ENCODE assay signal across 10 mouse cellular contexts in the genomic region with DNA sequence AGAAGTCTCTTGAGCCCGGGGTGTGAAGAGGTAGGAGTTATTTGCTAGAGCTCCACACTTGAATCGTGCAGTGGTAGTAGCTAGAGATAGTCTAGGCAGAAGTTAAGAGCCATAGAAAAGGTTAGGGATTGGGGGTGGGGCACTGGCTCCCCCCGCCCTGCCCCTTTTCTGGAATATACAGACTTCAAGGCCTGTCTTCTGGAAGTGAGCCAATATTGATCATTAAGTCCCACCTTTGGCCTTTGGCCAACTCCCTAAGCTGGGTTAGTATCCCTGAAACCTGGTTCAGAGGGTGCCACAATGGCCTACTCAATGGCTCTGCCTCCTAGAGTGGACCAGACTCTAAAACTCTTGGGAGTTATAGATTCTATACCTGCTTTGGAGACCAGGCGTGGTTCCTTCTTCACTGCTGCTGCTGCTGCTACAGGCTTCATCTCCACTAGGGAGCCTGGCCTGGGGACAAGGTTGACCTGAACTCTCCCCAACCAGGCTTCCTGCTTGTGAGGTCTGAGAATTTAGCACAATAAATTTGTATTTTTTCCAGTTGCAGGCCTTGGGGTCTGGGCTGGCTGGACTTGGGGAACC. TPM values are rescaled to one million over a fixed set of nuclear protein-coding genes. Genes with fewer than 3 reads are reported as not detected.
DNase-seq lines count a peak whose midpoint lies in the region; ATAC-seq and TF ChIP-seq lines count a peak whose summit lies in the region.
"Had no signal": no experiment of that assay in that cellular context is flagged by ENCODE, and none has a peak within 500 bp of the region (broad histone marks: within the 10 kb centered on the region; RNA-seq: fewer than 3 reads in every experiment).

No protein-coding gene starts in this region.

- peaks cover 44% of the 10 kb centered on the region for H3K27me3 ChIP-seq in liver, embryonic 11.5 days (replicated peaks; ENCODE audit: control insufficient read depth, insufficient read depth, low read length)
- peaks cover 46% of the 10 kb centered on the region for H3K27me3 ChIP-seq in liver, postnatal 0 days (ENCODE audit: insufficient read depth, low read length)

- H3K9ac ChIP-seq in liver, embryonic 11.5 days (ENCODE audit: low read depth, low read length) = no peak overlapping the region
- H3K9ac ChIP-seq in liver, postnatal 0 days (replicated peaks) = no peak overlapping the region

- H3K27ac ChIP-seq in liver, embryonic 11.5 days (ENCODE audit: low read depth, low read length) = 0 out of 2 replicates have a peak overlapping the region, but pooled peaks have one; percentile 22
- H3K27ac ChIP-seq in liver, postnatal 0 days (ENCODE audit: low read depth) = no peak overlapping the region
- H3K27ac ChIP-seq: layer of hippocampus, adult 2 months had no signal

- H3K4me1 ChIP-seq in liver, embryonic 11.5 days (replicated peaks; ENCODE audit: control insufficient read depth, insufficient read depth, low read length) = peaks cover 37% of the 10 kb centered on the region
- peaks cover 32% of the 10 kb centered on the region for H3K4me1 ChIP-seq in liver, postnatal 0 days (ENCODE audit: insufficient read depth)

- TF ChIP-seq EP300 in liver, postnatal 0 days (IDR thresholded peaks at IDR 0.05; ENCODE audit: low read depth) = no peak

- peak overlapping the region; percentile 37 for H3K4me3 ChIP-seq in liver, embryonic 11.5 days (ENCODE audit: low read depth, low read length)
- no peak overlapping the region for H3K4me3 ChIP-seq in liver, postnatal 0 days (ENCODE audit: low read depth, low read length)

- ATAC-seq in cerebellum, adult (ENCODE audit: insufficient number of reproducible peaks, low FRiP score, low TSS enrichment) = no peak
- no peak for ATAC-seq in liver, embryonic 11.5 days (replicated peaks; ENCODE audit: low FRiP score)
- ATAC-seq in liver, postnatal 0 days = no peak

- peak overlapping the region; percentile 66 for H3K4me2 ChIP-seq in liver, embryonic 11.5 days
- H3K4me2 ChIP-seq in liver, postnatal 0 days (ENCODE audit: low read depth, low read length) = peak overlapping the region; percentile 77

- no peak for TF ChIP-seq CTCF in liver, postnatal 0 days (IDR thresholded peaks at IDR 0.05; ENCODE audit: low read depth)

- H3K9me3 ChIP-seq in liver, embryonic 11.5 days (ENCODE audit: control insufficient read depth, low read length) = no peaks in the 10 kb centered on the region
- no peaks in the 10 kb centered on the region for H3K9me3 ChIP-seq in liver, postnatal 0 days (ENCODE audit: low read length)

- peak; percentile 56 for DNase-seq in cerebellum, adult 9-11 months
- DNase-seq in liver, embryonic 11.5 days (ENCODE audit: low spot score) = no peak
- no peak for DNase-seq in liver
- peak; percentile 29 for DNase-seq in heart, postnatal 4 days
- DNase-seq in liver, postnatal 0 days = no peak
- no peak for DNase-seq in layer of hippocampus, adult 9-10 months (ENCODE audit: low spot score)
- no peak for DNase-seq in thymus, postnatal 36 days
- DNase-seq: gastrocnemius, postnatal 10 days had no signal

- H3K36me3 ChIP-seq in liver, embryonic 11.5 days (ENCODE audit: control insufficient read depth, insufficient read depth, low read length) = no peaks in the 10 kb centered on the region
- H3K36me3 ChIP-seq in liver, postnatal 0 days (replicated peaks; ENCODE audit: insufficient read depth, low read length) = no peaks in the 10 kb centered on the region

- 72% methylated on average over 4 of the region's 4 CpGs for WGBS in liver, embryonic 11.5 days
- 76% methylated on average over 4 of the region's 4 CpGs for WGBS in liver, postnatal 0 days (ENCODE audit: insufficient replicate concordance)

RNA-seq across cellular contexts. Expression of a gene that starts 1.8 kb away (rescaled TPM):
- polyA plus RNA-seq in liver, embryonic 11.5 days (2014; fragmentation: Nextera tagmentation; extraction: Ambion mirVana) = 6.8 and 7.3 TPM in 2 replicates
- total RNA-seq in heart, postnatal 4 days (2021) = 10 to 100 TPM; 47.0 to 53.6 TPM
- polyA plus RNA-seq in liver, postnatal 0 days (2015; fragmentation: Nextera tagmentation; extraction: Ambion mirVana) = 1.4 and 1.8 TPM in 2 replicates

RNA-seq across cellular contexts. Expression of a gene that starts 6.9 kb away (rescaled TPM):
- 9.1 and 10.1 TPM in 2 replicates for polyA plus RNA-seq in liver, embryonic 11.5 days (2014; fragmentation: Nextera tagmentation; extraction: Ambion mirVana)
- 1 to 10 TPM; 6.3 to 6.5 TPM for total RNA-seq in heart, postnatal 4 days (2021)
- polyA plus RNA-seq in liver, postnatal 0 days (2015; fragmentation: Nextera tagmentation; extraction: Ambion mirVana) = 1.3 and 1.9 TPM in 2 replicates

RNA-seq across cellular contexts. Expression of a gene that starts 10.0 kb away (rescaled TPM):
- 138 and 140 TPM in 2 replicates for polyA plus RNA-seq in liver, embryonic 11.5 days (2014; fragmentation: Nextera tagmentation; extraction: Ambion mirVana)
- 10 to 100 TPM; 72.3 to 79.4 TPM for total RNA-seq in heart, postnatal 4 days (2021)
- polyA plus RNA-seq in liver, postnatal 0 days (2015; fragmentation: Nextera tagmentation; extraction: Ambion mirVana) = 48.9 and 55.2 TPM in 2 replicates

RNA-seq across cellular contexts. Expression of a gene that starts 11.9 kb away (rescaled TPM):
- 7.6 and 9.6 TPM in 2 replicates for polyA plus RNA-seq in liver, embryonic 11.5 days (2014; fragmentation: Nextera tagmentation; extraction: Ambion mirVana)
- 1 to 10 TPM; 2.4 to 2.6 TPM for total RNA-seq in heart, postnatal 4 days (2021)
- 5.4 and 5.8 TPM in 2 replicates for polyA plus RNA-seq in liver, postnatal 0 days (2015; fragmentation: Nextera tagmentation; extraction: Ambion mirVana)

RNA-seq across cellular contexts. Expression of a gene that starts 11.9 kb away (rescaled TPM):
- polyA plus RNA-seq in liver, embryonic 11.5 days (2014; fragmentation: Nextera tagmentation; extraction: Ambion mirVana) = 184 and 188 TPM in 2 replicates
- 10 to 100 TPM; 95.8 to 96.1 TPM for total RNA-seq in heart, postnatal 4 days (2021)
- 241 TPM in 2 replicates for polyA plus RNA-seq in liver, postnatal 0 days (2015; fragmentation: Nextera tagmentation; extraction: Ambion mirVana)

Comparison
In these comparisons a context has a peak if more than half of its experiments do, and no peak if none do; other contexts are left out.
1. DNase-seq: peak in cerebellum, adult 9-11 months (single experiment) and heart, postnatal 4 days (single experiment); none in liver, embryonic 11.5 days (single experiment), liver (single experiment), liver, postnatal 0 days (single experiment), layer of hippocampus, adult 9-10 months (single experiment) and thymus, postnatal 36 days (0 of 2).